Mouse (Mus musculus): ENCODE data around the gene Ube2d1. TPM values are rescaled to one million over a fixed set of nuclear protein-coding genes. Genes with fewer than 3 reads are reported as not detected.

Gene Ube2d1
- 10 to 100 TPM; 49.9 to 51.8 TPM for total RNA-seq (2021)

DNA sequence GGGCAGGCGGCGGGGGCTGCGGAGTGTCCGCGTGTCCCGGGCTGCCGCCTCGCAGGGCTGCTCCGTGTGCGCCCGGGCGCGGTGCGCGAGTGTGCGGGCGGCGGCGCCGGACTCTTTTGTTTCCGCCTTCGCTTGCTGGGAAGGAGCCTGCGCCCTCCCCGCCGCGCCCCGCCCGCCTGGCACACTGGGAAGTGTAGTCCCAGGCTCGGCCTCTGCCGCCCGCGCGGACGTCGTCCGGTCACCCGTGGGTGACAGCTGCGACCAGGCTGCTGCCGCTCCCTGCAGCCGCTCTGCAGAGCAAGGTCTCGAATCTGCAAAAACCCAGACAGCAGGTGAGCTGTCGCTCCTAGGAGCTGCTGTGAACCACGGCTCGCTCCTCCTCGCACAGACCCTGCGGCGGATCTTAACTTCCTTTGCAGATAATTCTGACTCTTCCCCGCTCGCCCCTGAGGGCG, at the start of gene Ube2d1:
Ube2d1 (minus strand) TSS at position 137 of the 455 bp plus-strand sequence.
- peak; percentile 92 for DNase-seq (ENCODE audit: low spot score in 2 of 2)
- intact Hi-C loops (cut with DNase I), result no loop called here

DNA sequence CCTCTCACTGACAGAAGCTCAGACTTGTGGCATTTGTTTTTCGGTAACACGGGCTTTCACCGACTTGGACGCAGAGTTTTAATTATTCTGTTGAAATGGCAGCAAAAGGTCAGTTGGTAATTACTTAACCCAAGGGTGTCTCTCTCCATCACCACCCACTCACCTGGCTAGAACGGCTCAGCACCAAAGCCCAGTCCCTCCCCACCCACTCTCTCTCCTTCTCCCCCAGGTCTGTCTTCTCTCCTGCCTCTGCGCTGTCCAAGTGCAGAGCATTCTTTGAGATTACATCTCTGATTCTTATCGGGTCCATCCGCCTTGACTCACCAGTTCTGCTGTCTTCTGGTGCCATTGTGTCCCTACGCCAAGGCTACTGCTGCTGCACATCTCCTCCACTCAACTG, 47.8 kb upstream of the Ube2d1 start:
- intact Hi-C loops (cut with DNase I), result no loop called here
- no peak for DNase-seq (ENCODE audit: low spot score in 2 of 2)

DNA sequence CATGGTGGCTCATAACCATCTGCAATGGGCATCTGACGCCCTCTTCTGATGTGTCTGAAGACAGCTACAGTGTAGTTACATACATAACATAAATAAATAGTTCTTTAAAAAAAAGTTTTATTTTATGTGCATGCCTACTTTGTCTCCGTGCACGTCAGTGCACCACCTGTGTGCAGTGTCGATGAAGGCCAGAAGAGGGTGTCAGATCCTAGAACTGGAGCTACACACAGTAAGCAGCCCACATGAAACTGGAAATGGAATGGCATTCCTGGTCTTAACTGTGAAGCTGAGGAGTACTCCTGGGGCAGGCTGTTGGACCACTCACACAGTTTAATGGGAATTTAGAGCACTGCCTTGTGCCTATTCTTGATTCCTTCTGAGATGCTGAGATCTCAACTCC, 47.3 kb upstream of the Ube2d1 start:
- intact Hi-C loops (cut with DNase I), result no loop called here
- DNase-seq (ENCODE audit: low spot score in 2 of 2), result no peak

DNA sequence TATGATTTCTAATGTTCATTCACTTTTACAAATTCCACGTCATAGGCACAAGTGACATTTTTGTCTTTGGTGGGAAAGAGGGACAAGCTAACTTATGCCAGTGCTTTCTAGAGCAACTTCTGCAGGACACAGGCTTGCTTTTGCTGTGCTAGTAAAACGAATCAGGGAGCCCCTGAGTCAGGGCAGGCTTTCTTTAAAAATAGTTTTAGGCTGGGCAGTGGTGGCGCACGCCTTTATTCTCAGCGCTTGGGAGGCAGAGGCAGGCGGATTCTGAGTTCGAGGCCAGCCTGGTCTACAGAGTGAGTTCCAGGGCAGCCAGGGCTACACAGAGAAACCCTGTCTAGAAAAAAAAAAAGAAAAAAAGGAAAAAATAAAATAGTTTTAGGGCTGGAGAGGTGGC, 46.8 kb upstream of the Ube2d1 start:
- intact Hi-C loops (cut with DNase I), result no loop called here
- DNase-seq (ENCODE audit: low spot score in 2 of 2), result no peak

DNA sequence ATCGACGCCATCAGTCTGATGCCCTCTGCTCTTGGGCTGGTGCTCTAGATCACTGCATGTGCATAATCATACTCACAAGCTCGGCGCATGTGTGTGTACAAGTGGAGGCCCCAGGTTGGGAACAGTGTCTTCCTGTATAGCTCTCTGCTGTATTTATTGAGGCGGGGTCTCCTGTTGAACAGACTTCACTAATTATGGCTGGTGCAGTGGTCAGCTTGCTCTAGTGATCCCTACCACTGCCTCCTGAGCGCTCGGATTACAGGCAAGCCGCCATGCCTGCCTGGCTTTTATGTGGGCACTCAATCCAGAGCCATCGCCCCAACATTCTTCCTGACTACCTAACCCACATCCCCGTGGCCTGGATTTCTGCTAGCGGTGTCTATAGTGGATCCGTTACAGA, 45.0 kb upstream of the Ube2d1 start:
- no peak for DNase-seq (ENCODE audit: low spot score in 2 of 2)
- intact Hi-C loops (cut with DNase I), result no loop called here

DNA sequence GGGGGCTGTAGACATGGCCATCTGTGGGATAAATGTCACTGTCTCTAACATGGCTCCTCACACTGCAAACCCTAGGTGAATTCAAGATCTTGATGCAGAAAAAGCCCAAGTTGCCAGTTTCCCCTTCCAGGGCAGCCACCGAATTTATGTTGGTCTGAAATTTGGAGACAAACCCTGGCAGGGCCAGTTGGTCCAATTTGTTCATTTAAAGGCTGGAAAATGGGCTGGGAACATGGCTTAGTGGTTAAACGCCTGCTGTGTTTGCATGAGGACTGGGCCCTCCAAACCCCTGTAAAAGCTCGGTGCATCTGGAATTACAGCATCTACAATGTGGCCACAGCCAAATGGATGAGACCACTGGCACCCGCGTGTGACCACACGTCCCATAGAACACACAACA, 44.2 kb upstream of the Ube2d1 start:
- DNase-seq (ENCODE audit: low spot score in 2 of 2), result no peak
- intact Hi-C loops (cut with DNase I), result no loop called here

DNA sequence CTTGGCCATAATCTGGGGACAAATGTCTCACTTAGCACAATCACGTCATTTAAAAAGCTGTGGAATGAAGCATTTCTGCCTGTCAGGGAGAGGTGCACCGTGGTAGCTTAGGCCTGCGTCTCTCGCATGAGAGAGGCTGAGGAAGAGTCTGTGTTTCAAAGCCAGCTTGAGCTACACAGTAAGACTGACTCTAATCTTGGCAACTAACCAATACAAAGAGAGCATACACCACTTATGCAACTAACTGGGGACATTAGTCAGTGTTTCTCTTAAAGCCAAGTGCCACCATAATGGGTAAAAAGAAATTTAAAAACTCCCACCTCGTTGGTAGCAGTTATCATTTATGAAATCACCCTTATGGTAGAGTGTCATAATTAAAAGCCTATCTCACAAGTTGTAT, 43.8 kb upstream of the Ube2d1 start:
- intact Hi-C loops (cut with DNase I), result no loop called here
- no peak for DNase-seq (ENCODE audit: low spot score in 2 of 2)

DNA sequence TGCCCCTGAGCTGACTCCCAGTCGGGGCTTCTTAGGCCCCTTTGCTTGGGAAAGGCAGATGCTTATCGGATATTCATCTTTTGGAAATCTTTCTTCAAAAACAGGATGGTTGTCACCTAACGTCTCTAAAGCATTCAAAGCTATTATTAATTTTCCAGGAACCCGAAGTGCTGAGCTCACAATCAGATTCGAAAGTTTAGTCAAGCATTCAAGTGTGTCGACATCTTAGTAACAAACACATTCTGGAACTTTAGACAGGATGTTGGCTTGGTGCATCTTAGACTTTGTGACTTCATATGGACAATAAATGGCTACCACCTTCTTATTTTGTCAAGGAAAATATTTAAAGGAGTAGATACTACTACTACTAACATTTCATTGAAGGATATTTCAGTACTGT, 43.3 kb upstream of the Ube2d1 start:
- no peak for DNase-seq (ENCODE audit: low spot score in 2 of 2)
- intact Hi-C loops (cut with DNase I), result no loop called here

DNA sequence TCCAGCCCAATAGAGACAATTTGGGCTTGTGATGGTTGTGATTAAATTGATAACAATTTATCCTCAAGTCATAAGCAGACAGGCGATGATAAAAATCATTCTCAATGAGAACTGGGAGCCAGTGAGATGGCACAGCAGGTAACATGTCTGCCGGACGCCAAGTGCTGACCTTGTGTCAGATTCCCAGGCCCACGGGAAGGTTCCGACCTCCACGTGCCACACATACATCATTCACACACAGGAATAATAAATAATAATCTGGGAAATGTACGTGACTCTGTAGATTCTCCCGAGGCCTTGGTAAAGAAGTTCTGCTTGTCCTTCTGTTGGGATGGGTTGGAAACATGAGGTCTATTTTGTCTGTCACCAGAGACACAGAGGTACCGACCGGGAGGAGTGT, 42.3 kb upstream of the Ube2d1 start:
- no peak for DNase-seq (ENCODE audit: low spot score in 2 of 2)
- intact Hi-C loops (cut with DNase I), result loop anchor here (2.0 kb wide), 1 partner anchor 73 kb away; no protein-coding TSS in a partner anchor

DNA sequence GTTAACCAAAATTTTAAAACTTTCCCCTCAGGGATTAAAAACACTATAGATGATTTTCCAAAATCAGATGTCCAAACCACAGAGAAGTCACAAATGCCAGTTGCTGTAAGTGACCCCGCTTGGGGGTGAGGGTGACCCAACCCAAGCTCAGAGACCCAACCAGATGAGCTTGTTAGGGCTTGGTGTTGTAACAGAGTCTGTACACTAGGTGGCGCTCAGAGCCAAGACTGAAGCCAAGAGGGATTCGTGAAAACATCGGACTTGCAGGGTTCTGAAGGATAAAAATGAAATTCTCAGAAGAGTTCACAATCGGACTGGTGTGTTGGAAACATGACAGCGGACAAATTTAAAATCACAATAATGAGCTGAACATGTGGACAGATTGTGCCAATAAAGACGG, 41.7 kb upstream of the Ube2d1 start:
- DNase-seq (ENCODE audit: low spot score in 2 of 2), result peak; percentile 52 to 68
- intact Hi-C loops (cut with DNase I), result loop anchor here (2.0 kb wide), 1 partner anchor 74 kb away; no protein-coding TSS in a partner anchor

DNA sequence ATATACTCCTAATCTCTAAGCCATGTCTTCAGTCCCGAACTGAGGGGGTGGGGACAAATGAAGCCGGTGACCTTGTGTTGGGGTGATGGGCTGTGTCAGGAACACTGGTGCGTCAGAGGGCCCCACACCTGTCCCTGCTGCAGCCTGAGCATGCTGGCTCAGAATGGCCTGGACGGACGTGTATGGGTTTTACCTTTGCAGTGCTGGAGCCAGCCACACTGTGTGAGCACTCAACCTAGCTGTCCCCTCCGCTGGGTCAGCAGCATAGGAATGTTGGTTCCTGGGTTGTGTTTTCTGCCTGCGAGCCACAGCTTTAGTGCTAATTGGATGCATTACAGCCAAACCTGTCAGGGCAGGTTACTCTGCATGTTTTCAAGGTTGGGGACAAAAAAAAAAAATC, 41.1 kb upstream of the Ube2d1 start:
- no peak for DNase-seq (ENCODE audit: low spot score in 2 of 2)
- intact Hi-C loops (cut with DNase I), result loop anchor here (2.0 kb wide), 1 partner anchor 75 kb away; no protein-coding TSS in a partner anchor

DNA sequence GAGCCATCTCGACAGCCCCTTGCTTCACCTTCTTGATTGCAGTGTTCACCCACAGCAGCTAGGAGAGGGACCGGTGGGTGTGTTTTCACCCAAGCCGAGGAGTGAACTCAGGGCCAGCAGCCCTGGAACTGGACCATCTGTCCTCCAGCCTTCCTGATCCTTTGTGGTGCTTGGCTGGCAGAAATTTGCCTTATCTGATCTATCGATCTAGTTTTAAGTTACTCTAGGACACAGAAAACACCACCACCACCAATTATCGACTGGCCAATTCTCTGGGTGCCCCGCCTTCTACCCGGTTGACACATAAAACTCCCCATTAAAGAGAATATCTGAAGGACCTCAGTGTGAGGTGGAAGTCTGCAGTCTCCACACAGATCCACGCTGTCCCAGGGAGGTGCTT, 38.6 kb upstream of the Ube2d1 start:
- no peak for DNase-seq (ENCODE audit: low spot score in 2 of 2)
- intact Hi-C loops (cut with DNase I), result no loop called here

DNA sequence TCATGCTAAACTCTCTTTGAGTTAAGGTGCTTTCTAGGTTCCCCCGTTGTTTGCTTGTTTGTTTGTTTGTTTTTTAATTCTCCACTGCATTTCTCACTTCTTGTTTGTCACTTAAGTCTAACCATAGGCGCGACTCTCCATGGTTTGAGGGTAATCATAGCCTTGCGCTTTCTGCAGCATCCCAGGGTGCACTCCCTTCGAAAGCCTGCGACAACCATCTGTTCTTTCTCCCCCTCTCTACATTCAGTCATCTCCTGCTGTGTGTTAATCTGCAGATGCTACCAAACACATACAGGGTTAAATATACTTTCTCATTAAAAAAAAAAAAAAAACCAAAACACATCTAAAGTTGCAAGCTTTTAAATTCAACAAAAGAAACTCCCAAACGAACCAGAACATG, 31.4 kb upstream of the Ube2d1 start:
- intact Hi-C loops (cut with DNase I), result no loop called here

DNA sequence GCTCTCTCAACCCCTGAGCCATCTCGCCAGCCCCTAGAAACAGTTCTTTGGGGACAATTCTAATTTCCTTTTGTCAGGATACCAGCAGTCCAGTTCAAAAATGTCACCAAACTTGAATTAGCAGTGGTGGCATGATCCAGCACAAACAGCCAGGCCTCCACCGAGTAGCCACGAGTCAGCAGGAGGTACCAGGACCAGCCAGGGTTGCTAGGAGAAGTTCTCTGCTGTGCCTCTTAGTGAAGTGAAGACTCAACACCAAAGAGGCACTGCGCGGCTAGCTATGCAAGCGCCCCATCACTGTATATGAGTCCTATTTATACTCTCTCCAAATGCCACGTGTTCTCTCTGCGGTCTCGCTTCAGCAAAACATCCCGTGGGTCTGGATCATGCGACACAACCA, 31.0 kb upstream of the Ube2d1 start:
- intact Hi-C loops (cut with DNase I), result no loop called here
- no peak for DNase-seq (ENCODE audit: low spot score in 2 of 2)

More for the DNA sequence above, 31.4 kb upstream of the Ube2d1 start:
- no peak for DNase-seq (ENCODE audit: low spot score in 2 of 2)

DNA sequence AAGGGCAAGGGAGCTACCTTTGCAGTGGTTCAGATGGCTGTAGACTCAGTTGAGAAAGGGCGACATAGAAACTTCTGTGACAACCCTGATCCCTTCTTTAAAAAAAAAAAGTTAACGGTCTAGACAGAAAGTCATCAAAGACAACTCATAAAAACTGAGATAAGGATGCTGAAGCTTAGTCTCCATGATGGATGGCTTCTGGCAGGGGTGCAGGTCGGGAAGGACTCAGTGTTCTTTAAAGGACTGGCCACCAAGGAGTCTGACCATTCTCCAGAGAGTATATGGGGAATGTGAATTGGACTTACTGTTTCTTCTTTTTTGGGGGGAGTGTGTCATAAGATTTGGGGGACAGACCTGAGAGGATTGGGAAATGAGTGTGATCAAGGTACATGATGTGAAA, 29.5 kb upstream of the Ube2d1 start:
- no peak for DNase-seq (ENCODE audit: low spot score in 2 of 2)
- intact Hi-C loops (cut with DNase I), result no loop called here

DNA sequence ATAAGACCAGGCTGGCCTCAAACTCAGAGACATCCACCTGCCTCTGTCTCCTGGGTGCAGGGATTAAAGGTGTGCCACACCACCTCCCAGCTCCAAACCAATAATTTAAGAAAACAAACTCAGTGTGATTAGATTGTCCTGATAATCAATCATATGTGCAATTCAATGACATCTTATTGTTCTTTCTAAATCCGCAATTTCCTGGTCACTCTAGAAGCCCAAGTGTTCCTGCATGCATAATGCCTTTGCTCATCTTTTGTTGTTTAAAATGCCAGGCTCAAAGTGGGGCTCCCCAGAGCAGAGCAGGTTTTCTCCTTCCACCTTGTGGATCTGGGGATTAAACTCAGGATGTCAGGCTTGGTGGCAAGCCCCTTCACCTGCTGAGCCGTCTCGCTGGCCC, 25.2 kb upstream of the Ube2d1 start:
- no peak for DNase-seq (ENCODE audit: low spot score in 2 of 2)
- intact Hi-C loops (cut with DNase I), result no loop called here

DNA sequence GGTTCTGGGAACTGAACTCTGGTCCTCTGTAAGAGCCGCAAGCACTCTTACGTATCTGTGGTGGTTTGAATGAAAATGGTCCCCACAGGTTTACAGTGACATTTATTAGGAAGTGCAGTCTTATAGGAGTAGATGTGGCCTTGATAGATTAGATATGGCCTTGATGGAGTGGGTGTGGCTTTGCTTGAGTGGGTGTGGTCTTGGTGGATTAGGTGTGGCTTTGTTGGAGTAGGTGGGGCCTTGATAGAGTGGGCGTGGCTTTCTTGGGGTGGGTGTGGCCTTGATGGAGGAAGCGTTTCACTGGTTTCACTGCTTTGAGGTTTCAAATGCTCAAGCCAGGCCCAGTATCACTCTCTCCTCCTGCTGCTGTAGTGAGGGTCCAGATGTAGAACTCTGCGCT, 23.1 kb upstream of the Ube2d1 start:
- intact Hi-C loops (cut with DNase I), result no loop called here

DNA sequence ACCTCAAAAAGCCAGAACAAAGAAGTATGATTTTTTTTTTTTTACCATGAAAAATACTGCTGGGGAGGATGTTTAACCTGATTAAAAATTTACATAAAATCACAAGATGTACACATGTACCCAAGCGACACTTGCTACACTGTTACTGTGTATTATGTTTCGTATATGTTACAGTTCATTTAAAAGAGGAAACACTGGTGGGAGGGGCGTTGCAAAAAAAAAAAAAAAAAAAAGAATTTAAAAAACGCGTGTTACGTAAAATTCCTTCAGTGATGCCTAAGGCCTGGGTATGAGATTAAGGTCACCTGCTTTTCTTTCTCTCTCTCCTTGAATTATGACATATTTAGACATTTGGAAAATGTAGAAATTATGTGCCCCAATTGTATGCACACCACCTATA, 21.7 kb upstream of the Ube2d1 start:
- intact Hi-C loops (cut with DNase I), result no loop called here
- no peak for DNase-seq (ENCODE audit: low spot score in 2 of 2)

More for the DNA sequence above, 23.1 kb upstream of the Ube2d1 start:
- no peak for DNase-seq (ENCODE audit: low spot score in 2 of 2)

DNA sequence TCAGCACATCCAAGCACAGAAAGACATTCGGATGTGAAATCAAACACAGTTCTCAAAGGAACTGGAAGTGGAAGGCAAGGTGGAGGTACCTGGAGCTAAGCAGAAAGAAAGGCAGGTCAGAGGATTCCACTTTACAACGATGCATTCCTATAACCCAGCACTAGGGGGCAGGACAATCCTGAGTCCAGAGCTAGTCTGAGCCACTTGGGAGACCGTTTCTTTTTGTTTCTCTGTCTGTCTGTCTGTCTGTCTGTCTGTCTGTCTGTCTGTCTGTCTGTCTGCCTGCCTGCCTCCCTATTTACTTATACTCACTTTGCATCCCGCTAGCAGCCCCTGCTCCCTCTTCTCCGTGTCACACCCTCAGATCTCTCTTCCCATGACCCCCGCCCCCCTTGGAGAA, 21.1 kb upstream of the Ube2d1 start:
- intact Hi-C loops (cut with DNase I), result no loop called here
- DNase-seq (ENCODE audit: low spot score in 2 of 2), result peak in 1 of 2 experiments; percentile 36

DNA sequence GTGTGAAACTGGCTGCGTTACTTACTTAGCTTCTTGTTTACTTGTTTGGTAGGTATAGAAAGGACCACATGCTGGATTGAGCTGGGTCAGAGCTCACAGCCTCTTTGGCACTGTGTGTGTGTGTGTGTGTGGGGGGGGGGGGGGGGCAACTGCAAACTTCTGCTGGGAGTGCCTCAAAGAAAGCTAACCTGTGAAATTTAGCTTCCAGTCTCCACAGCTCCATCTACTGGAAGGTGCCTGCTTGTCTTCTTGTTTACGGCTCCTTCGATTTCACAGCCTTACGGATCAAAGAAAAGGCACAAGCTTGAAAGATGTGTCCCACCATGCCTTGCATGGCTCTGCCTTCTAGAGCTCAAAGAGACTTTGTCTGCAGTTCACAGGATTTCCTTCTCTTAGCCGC, 17.4 kb upstream of the Ube2d1 start:
- intact Hi-C loops (cut with DNase I), result loop anchor here (5.0 kb wide), 1 partner anchor 65 kb away; the partner anchor contains the start of gene Tfam
- no peak for DNase-seq (ENCODE audit: low spot score in 2 of 2)

DNA sequence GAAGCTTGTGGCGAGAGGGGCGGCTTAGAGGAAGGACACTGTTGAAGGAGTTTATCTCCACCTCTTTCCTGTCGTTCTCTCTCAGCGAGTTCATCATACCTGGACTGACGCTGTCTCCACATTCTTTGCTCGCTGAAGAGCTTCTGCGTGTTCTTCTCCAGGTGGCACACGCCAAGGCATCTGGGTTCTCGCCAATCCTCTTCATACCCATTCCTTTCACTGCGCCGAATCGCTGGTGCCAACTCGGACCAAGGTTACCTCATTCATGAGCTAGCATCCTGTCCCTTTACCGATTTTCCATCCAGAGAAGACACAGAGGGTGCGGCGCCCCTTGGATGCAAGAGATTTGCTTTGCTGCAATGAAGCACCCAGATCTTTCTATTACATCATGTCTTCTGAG, 15.1 kb upstream of the Ube2d1 start:
- DNase-seq (ENCODE audit: low spot score in 2 of 2), result no peak
- intact Hi-C loops (cut with DNase I), result loop anchor here (5.0 kb wide), 1 partner anchor 63 kb away; the partner anchor contains the start of gene Tfam

DNA sequence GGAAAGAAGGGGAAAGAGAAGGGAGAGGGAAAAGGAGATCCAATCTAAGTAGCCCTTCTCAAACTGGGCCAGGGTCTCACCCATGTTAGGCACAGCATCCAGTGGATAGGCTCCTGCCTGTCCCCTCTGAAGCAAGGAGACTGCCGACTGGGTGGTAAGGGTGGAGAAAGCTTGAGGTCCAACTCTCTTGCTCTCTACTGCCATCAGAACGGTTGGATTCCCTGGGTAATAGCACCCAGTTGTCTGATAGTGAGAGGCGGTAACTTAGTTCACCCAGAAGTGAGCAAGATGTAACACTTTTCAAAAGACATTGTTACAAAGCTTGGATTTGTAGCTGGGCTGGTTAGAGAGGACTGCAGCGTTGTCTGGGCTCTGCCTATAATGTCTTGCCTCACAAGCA, 8.2 kb upstream of the Ube2d1 start:
- intact Hi-C loops (cut with DNase I), result no loop called here
- DNase-seq (ENCODE audit: low spot score in 2 of 2), result no peak
